Mouse (Mus musculus): ENCODE results near the gene Hps5.

- TF ChIP-seq POLR2A (IDR thresholded peaks at IDR 0.05; ENCODE audit: borderline replicate concordance, low read depth, low read length), result no peak
- TF ChIP-seq CTCF (IDR thresholded peaks at IDR 0.05; ENCODE audit: low read depth, low read length), result no peak
Measured at GRCm38 (mm10) chr7:46830799-46831590, 35.1 kb upstream of the Hps5 start.
